Mouse (Mus musculus) midbrain, embryonic 12.5 days (tissue): ENCODE results near the gene Stk24. TPM values are rescaled to one million over a fixed set of nuclear protein-coding genes. Genes with fewer than 3 reads are reported as not detected.

ENCODE experiments used
- ATAC-seq: fragments of 200-750 bp; cut with Nextera tagmentation; 2 replicates; pipeline ENCODE4 v1.8.0; 2017; ENCODE audit warnings: low read depth, moderate TSS enrichment, moderate library complexity; ENCODE audit not compliant: low FRiP score
- H3K27ac ChIP-seq: fragments of 300-500 bp; sonication (generic); replicated peaks from 2 replicates; pipeline ENCODE4 v1.5.1; 2016; ENCODE audit warnings: mild to moderate bottlenecking
- H3K27me3 ChIP-seq: fragments of 300-500 bp; sonication (generic); 2 replicates; pipeline ENCODE4 v1.6.1; 2016; ENCODE audit warnings: mild to moderate bottlenecking
- H3K36me3 ChIP-seq: fragments of 300-500 bp; sonication (generic); 2 replicates; pipeline ENCODE4 v1.6.1; 2016
- H3K4me1 ChIP-seq: fragments of 300-500 bp; sonication (generic); 2 replicates; pipeline ENCODE4 v1.6.1; 2016
- H3K4me2 ChIP-seq: fragments of 300-500 bp; sonication (generic); replicated peaks from 2 replicates; pipeline ENCODE4 v1.6.1; 2016; ENCODE audit warnings: mild to moderate bottlenecking, moderate library complexity
- H3K4me3 ChIP-seq: fragments of 300-500 bp; sonication (generic); 2 replicates; pipeline ENCODE4 v1.5.1; 2016; ENCODE audit warnings: mild to moderate bottlenecking
- H3K9ac ChIP-seq: fragments of 300-500 bp; sonication (generic); replicated peaks from 2 replicates; pipeline ENCODE4 v1.6.1; 2016; ENCODE audit warnings: mild to moderate bottlenecking, moderate library complexity
- H3K9me3 ChIP-seq: fragments of 300-500 bp; sonication (generic); 2 replicates; pipeline ENCODE4 v1.6.1; 2016; ENCODE audit warnings: mild to moderate bottlenecking
- WGBS: fragments of 180-500 bp; shearing (Covaris S2); methylation state at CpG from one replicate; pipeline ENCODE4 v1.1.7; 2016; 5-methylcytosine and 5-hydroxymethylcytosine counted together
- polyA plus RNA-seq: library from polyadenylated mRNA; unstranded; fragments of >200 nt; fragmentation: Nextera tagmentation; extraction: Ambion mirVana; gene quantifications from 2 replicates; pipeline ENCODE4 v1.2.1, GENCODE M21; 2016

The Stk24 gene
- polyA plus RNA-seq, 1 experiment from 2014 or later, result 41.1 TPM

DNA sequence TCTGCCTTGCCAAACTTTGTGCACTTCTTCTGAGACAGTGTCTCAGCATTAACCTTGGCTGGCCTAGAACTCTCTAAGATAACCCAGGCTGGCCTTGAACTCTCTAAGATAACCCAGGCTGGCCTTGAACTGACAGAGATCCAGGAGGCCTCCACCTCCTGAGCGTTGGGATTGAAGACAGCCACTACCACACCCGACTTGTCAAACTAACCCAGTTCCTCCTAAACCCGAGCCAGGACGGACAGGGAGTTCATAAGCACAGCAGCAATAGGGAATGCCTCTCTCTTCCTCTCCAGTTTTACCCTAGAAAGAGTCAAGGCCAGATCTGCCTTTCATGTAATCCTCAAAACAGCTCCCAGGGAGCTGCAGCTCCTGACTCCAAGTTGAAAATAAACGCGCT is 3.2 kb downstream of the Stk24 start:
- no peak for ATAC-seq

DNA sequence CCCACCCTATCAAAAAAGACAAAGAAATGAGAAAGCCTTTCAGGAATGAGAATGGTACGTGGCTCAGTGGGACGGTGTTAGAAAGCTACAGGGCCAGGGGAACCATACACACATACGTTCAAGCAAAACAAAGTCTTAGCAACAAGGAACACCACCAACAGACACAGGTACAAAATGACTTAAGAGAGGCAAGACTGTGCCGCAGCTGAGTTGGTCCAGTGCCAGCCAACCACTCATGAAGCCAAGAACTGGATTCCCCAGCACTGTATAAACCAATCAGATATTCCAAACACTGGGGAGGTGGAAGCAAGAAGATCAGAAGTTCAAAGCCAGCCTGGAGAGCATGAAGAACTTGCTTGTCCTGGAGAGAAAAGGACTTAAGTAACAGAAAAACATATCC is 5.9 kb downstream of the Stk24 start:
- Histone ChIP-seq H3K27me3 (no peaks in the 10 kb centered on the region), H3K4me3 (no peak overlapping the region), H3K9me3 (no peaks in the 10 kb centered on the region), H3K27ac (no peak overlapping the region), H3K36me3 (no peaks in the 10 kb centered on the region; the same call in 1 of the 2 replicates), H3K9ac (no peak overlapping the region), H3K4me1 (peaks cover 33% of the 10 kb centered on the region), H3K4me2 (no peak overlapping the region)
- ATAC-seq, result no peak
- 90% methylated on average over 4 of the region's 4 CpGs for WGBS

More for the DNA sequence above, 3.2 kb downstream of the Stk24 start:
- Histone ChIP-seq H3K4me2 (no peak overlapping the region), H3K36me3 (no peaks in the 10 kb centered on the region; the same call in 1 of the 2 replicates), H3K9ac (no peak overlapping the region), H3K4me1 (peaks cover 21% of the 10 kb centered on the region), H3K27ac (no peak overlapping the region), H3K4me3 (no peak overlapping the region), H3K27me3 (no peaks in the 10 kb centered on the region), H3K9me3 (no peaks in the 10 kb centered on the region)
- WGBS, result 75% methylated on average over 6 of the region's 6 CpGs

DNA sequence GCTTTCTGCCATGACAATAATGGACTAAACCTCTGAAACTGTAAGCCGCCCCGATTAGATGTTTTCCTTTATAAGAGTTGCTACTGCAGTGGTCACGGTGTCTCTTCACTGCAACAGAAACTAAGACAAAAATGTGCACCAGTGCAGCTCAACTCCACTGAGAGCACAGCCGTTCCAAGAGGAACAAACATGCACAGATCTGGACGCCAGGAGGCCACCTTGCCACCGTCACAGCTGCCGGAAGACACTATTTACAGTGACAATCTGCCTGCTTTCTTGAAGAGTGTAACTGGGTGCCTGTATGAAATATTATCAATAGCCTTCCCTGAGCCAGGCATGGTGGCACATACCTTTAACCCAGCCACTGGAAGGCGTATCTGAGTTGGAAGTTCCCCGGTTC is 6.8 kb downstream of the Stk24 start:
- ATAC-seq, result no peak
- Histone ChIP-seq H3K4me2 (no peak overlapping the region), H3K4me3 (no peak overlapping the region), H3K4me1 (peaks cover 41% of the 10 kb centered on the region), H3K27ac (no peak overlapping the region), H3K27me3 (no peaks in the 10 kb centered on the region), H3K9ac (no peak overlapping the region), H3K36me3 (no peaks in the 10 kb centered on the region; the same call in 1 of the 2 replicates), H3K9me3 (no peaks in the 10 kb centered on the region)
- whole genome bisulfite sequencing, result 90% methylated on average over 9 of the region's 9 CpGs

DNA sequence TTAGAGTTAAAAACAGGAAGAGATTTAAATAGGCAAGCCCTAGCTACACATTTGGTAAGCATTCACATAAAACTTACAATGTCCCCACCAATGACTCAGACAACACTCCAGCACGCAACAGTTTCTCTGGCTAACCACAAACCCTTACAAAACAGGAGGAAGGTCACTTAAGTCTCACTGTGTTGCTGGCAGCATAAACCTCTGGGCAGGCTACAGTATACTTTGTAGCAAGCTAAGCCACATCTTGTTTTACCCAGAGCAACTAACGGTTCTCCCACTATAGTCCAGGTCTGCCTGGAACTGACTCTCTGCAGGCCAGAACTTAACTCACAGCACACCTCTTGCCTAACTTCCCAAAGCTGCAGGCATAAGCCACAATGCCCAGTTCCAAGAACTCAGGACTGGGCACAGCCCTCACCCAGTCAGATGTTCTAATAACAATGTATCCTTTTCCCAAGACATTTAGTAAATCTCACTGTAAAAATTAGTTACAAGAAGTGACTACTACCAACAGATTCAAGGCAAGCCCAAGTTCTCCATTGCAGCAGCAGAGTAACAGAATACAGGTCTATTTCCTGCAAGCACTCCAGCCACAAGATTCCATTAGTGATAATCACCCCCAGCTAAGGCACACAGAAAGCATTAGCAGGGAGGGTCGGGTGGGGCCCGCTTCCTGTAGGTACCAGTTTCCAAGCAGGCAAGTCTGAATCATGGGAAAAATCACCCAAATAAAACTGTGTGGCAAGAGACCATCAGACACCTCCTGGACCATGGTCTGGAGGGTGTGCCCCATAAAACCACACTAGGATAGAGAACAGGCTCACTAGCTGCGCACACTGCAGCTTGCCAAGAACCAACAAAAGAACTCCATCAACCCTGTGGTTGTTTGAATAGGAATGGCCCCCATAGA is 7.6 kb downstream of the Stk24 start:
- H3K4me2 ChIP-seq, result no peak overlapping the region
- no peaks in the 10 kb centered on the region; the same call in 1 of the 2 replicates for H3K36me3 ChIP-seq
- 88% methylated on average over 5 of the region's 5 CpGs for WGBS
- ATAC-seq, result no peak
- H3K9ac ChIP-seq, result no peak overlapping the region
- H3K27me3 ChIP-seq, result no peaks in the 10 kb centered on the region
- H3K4me3 ChIP-seq, result no peak overlapping the region
- H3K4me1 ChIP-seq, result peaks cover 40% of the 10 kb centered on the region
- no peak overlapping the region for H3K27ac ChIP-seq
- H3K9me3 ChIP-seq, result no peaks in the 10 kb centered on the region

DNA sequence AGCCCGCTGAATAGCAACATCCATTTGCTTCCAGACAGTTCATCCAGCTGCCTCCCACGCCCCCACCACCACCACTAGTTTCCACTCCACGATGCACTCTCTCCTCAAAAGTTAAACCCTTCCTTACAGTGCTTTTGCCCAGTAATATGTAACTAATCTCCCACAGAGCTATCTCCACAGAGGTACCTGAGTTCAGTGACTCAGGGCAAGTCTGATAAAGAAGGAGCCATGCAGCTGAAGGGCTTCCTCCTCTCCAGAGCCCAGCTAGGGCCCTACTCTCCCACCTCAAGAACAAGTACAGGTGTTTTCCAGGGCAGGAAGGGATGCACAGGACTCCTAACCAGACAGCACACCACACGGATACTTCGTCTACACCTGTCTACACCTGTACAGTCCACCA is 10.4 kb downstream of the Stk24 start:
- Histone ChIP-seq H3K4me2 (no peak overlapping the region), H3K9ac (no peak overlapping the region), H3K27ac (no peak overlapping the region), H3K27me3 (no peaks in the 10 kb centered on the region), H3K9me3 (no peaks in the 10 kb centered on the region), H3K36me3 (no peaks in the 10 kb centered on the region; the same call in 1 of the 2 replicates), H3K4me3 (no peak overlapping the region), H3K4me1 (peaks cover 52% of the 10 kb centered on the region)
- WGBS, result 67% methylated on average over 5 of the region's 5 CpGs
- ATAC-seq, result no peak

DNA sequence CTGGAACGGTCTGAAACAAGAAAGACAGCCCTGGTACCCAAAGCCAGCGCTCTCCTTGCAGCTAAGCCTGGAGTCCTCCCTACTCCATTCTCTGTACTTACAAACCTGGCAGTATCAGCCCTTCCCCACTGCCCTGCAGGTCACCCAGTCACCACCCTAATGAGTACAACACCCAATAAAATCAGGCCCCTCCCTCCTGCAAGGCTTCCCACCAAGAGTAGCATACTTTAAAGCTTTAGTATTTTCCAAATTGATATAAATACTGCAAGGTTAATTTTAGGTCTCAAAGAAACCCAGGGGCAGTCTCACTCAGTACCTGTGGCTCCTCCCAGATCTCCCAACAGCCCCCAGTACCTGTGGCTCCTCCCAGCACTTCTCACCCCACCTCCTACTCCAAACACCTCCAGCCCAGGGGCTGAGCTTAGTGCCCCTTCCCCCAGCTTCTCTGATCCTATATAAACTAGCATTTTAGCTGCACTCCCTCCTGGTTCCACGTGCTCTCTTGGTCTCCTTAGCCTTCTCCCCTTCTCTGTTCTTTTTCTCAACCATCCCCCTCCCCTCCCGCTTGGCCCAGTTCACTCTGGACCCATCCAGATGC is 11.6 kb downstream of the Stk24 start:
- ATAC-seq, result no peak
- 0 out of 2 replicates have a peak, but pooled peaks cover 7% of the 10 kb centered on the region for H3K9me3 ChIP-seq
- no peak overlapping the region for H3K4me3 ChIP-seq
- H3K9ac ChIP-seq, result no peak overlapping the region
- H3K27me3 ChIP-seq, result no peaks in the 10 kb centered on the region
- H3K36me3 ChIP-seq, result no peaks in the 10 kb centered on the region; the same call in 1 of the 2 replicates
- no peak overlapping the region for H3K27ac ChIP-seq
- H3K4me2 ChIP-seq, result no peak overlapping the region
- 71% methylated on average over 4 of the region's 4 CpGs for WGBS
- H3K4me1 ChIP-seq, result peaks cover 51% of the 10 kb centered on the region

DNA sequence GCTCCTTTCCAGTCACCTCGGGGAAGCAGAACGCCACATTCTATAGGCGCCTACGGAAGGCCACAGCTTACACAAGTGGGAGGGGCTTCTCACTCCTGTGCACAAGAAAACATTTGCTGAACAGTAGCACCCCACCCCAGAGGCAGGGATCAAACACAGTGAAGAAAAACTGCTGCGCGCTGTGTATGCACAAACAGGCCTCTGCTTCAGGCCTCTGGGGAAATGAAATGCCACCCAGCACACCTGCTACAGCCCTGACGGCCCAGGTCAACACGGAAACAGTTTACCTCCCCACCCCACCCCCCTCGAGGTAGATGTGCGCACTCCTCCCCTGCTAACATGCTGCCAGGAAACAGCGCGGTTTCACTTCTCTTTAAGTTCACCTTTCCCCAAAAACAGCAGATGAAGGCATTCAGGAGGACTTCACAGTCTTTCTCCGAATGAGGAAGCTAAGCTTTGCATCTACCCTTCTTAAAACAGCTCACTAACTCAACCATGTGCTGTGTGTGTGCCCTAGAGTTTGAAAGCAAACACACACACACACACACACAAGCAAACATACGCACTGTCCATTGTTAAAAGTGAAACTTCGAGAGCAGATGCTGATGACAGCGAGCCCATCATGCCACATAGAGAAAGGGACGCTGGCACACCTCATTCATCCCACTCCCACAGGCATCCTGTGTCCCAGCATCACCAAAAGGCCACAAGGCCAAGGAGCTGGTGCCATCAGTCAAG is 13.7 kb downstream of the Stk24 start:
- H3K9ac ChIP-seq, result no peak overlapping the region
- no peak overlapping the region for H3K27ac ChIP-seq
- WGBS, result 79% methylated on average over 17 of the region's 17 CpGs

DNA sequence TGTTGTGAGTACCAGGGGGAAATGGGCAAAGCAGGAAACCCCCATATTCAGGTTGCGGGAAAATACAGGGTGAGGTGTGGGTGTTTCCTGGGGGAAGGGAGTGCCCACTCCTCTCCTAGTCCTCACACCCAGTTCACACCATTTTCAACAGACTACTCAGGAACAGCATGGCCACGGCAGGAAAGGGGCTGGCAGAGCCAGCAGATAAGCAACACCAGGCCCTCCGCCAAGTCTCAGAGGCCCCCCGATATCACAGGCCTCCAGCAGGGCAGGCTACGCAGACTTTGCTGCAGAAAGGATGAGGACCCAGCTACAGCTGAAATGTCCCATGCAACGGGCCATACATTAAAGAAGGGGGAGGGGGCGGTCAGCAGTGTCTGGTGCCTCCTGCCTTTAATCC is 14.4 kb downstream of the Stk24 start:
- WGBS, result 90% methylated on average over 7 of the region's 7 CpGs
- Histone ChIP-seq H3K9me3 (0 out of 2 replicates have a peak, but pooled peaks cover 7% of the 10 kb centered on the region), H3K4me2 (no peak overlapping the region), H3K36me3 (peaks cover 5% of the 10 kb centered on the region; the same call in 1 of the 2 replicates), H3K9ac (no peak overlapping the region), H3K27me3 (no peaks in the 10 kb centered on the region), H3K4me1 (peaks cover 50% of the 10 kb centered on the region), H3K4me3 (no peak overlapping the region), H3K27ac (no peak overlapping the region)
- ATAC-seq, result 0 out of 2 replicates have a peak, but pooled peaks have one; percentile 13

More for the DNA sequence above, 13.7 kb downstream of the Stk24 start:
- H3K4me2 ChIP-seq, result no peak overlapping the region
- H3K4me3 ChIP-seq, result no peak overlapping the region
- H3K27me3 ChIP-seq, result no peaks in the 10 kb centered on the region
- H3K36me3 ChIP-seq, result peaks cover 5% of the 10 kb centered on the region; the same call in 1 of the 2 replicates
- peaks cover 52% of the 10 kb centered on the region for H3K4me1 ChIP-seq
- H3K9me3 ChIP-seq, result 0 out of 2 replicates have a peak, but pooled peaks cover 7% of the 10 kb centered on the region
- ATAC-seq, result no peak

DNA sequence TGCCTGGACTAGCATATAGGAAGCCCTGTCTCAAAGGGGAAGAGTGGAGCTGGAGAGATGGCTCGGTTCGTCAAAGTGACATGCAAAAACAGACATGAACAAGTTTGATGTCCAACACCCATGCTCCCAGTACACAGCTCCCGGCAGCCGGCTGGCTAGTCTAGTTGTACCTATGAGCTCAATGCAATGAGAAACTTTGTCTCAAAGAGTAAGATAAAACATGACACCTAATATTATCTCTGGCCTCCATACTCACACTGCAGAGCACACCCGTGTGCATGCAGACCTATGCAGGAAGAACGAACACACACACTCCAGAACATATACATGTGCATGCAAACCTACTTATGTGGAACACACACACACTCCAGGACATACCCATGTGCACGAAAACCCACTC is 15.5 kb downstream of the Stk24 start:
- Histone ChIP-seq H3K4me2 (no peak overlapping the region), H3K4me3 (no peak overlapping the region), H3K27ac (no peak overlapping the region), H3K36me3 (peaks cover 5% of the 10 kb centered on the region; the same call in 1 of the 2 replicates), H3K9me3 (0 out of 2 replicates have a peak, but pooled peaks cover 7% of the 10 kb centered on the region), H3K4me1 (peaks cover 47% of the 10 kb centered on the region), H3K27me3 (no peaks in the 10 kb centered on the region), H3K9ac (no peak overlapping the region)
- WGBS, result 95% methylated on average over 7 of the region's 7 CpGs
- ATAC-seq, result no peak

DNA sequence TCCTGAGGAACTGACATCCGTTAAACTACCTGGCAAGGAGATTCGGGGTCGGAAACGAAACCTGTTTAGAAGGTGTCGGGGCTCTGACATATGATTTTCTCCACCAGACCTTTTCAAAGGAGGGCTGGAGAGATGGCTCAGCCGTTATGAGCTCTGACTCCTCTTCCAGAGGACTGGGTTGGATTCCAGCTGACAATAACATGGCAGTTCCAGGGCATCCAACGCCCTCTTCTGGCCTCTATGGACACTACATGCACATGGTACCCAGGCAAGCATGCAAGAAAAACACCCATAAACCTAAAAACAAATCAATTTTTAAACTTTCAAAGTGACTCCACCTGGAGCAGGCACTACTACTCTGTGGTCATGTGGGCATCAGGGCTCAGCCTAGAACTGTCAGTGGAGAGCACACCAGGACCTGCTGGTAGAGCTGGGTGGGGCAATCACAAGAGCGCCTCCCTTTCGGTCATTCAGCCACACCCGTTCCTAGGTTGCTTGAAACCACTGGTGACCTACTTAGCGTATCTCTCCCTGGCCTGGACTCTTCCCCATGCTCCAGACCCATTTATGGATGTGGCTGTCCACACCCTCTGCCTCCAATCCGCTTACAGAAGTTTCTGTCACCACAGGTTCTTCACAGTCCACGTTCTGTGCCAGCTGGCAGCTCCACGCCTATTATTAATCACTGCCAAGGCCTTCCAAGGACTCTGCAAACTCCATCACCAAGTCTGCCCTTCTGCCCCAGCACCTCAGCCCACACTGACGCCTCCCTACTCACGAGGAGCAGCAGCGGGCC is 18.3 kb downstream of the Stk24 start:
- H3K4me1 ChIP-seq, result peaks cover 35% of the 10 kb centered on the region
- H3K27me3 ChIP-seq, result no peaks in the 10 kb centered on the region
- H3K9me3 ChIP-seq, result 0 out of 2 replicates have a peak, but pooled peaks cover 7% of the 10 kb centered on the region
- no peak for ATAC-seq
- H3K36me3 ChIP-seq, result peaks cover 5% of the 10 kb centered on the region; the same call in 1 of the 2 replicates
- H3K9ac ChIP-seq, result no peak overlapping the region
- H3K27ac ChIP-seq, result no peak overlapping the region
- no peak overlapping the region for H3K4me3 ChIP-seq
- 93% methylated on average over 17 of the region's 17 CpGs for WGBS
- H3K4me2 ChIP-seq, result no peak overlapping the region

DNA sequence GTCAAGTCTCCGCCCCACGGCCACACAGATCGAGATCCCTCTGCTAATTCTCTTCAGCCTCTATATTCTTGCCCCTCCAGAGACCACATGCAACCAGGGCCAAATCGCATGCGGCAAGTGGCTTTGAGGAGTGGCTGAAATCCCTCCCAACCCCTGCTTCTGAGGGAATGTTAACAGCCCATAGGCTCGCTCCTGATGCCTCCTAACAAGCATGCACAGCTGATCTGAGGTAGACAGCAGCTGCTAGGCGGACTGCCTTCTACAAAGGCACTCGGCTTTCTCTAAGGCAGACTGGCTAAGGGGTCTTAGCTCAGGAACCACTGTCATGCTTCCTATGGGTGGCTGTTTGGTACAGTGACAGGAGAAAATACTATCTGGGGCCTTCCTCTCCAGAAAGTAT is 20.0 kb downstream of the Stk24 start:
- 0 out of 2 replicates have a peak overlapping the region, but pooled peaks have one; percentile 2 for H3K27ac ChIP-seq
- no peaks in the 10 kb centered on the region for H3K27me3 ChIP-seq
- 65% methylated on average over 8 of the region's 8 CpGs for WGBS
- H3K4me2 ChIP-seq, result no peak overlapping the region
- peaks cover 5% of the 10 kb centered on the region; the same call in 1 of the 2 replicates for H3K36me3 ChIP-seq
- no peak overlapping the region for H3K9ac ChIP-seq
- H3K4me3 ChIP-seq, result no peak overlapping the region
- H3K9me3 ChIP-seq, result 0 out of 2 replicates have a peak, but pooled peaks cover 7% of the 10 kb centered on the region
- H3K4me1 ChIP-seq, result peaks cover 22% of the 10 kb centered on the region; the same call in 1 of the 2 replicates
- ATAC-seq, result peak; percentile 55
